Mouse (Mus musculus): Measurements from ENCODE around the gene Tbc1d10c. TPM values are rescaled to one million over a fixed set of nuclear protein-coding genes. Genes with fewer than 3 reads are reported as not detected.

Gene Tbc1d10c
- polyA plus RNA-seq, 1 experiment from 2014 or later, result 2.0 TPM

GRCm38 (mm10) chr19:4230415-4230814, 39.3 kb upstream of the Tbc1d10c start:
- 62% methylated on average over 8 of the region's 8 CpGs for WGBS
- Histone ChIP-seq H3K9me3 (ENCODE audit: control insufficient read depth) (no peaks in the 10 kb centered on the region), H3K4me2 (replicated peaks; ENCODE audit: low read depth) (no peak overlapping the region), H3K9ac (ENCODE audit: low read depth, low read length) (no peak overlapping the region), H3K27ac (ENCODE audit: low read depth, low read length) (no peak overlapping the region), H3K27me3 (replicated peaks; ENCODE audit: control insufficient read depth, insufficient read depth, low read length) (no peaks in the 10 kb centered on the region), H3K36me3 (ENCODE audit: control insufficient read depth, insufficient read depth) (no peaks in the 10 kb centered on the region), H3K4me1 (replicated peaks; ENCODE audit: control insufficient read depth, insufficient read depth, low read length) (peaks cover 7% of the 10 kb centered on the region), H3K4me3 (ENCODE audit: low read depth, low read length) (no peak overlapping the region)
- TF ChIP-seq CTCF (IDR thresholded peaks at IDR 0.05; ENCODE audit: low read depth), result no peak
- ATAC-seq, result no peak

- Histone ChIP-seq H3K4me3 (ENCODE audit: low read depth, low read length) (no peak overlapping the region), H3K36me3 (ENCODE audit: control insufficient read depth, insufficient read depth) (no peaks in the 10 kb centered on the region), H3K4me1 (replicated peaks; ENCODE audit: control insufficient read depth, insufficient read depth, low read length) (peaks cover 7% of the 10 kb centered on the region), H3K27ac (ENCODE audit: low read depth, low read length) (no peak overlapping the region), H3K27me3 (replicated peaks; ENCODE audit: control insufficient read depth, insufficient read depth, low read length) (no peaks in the 10 kb centered on the region), H3K4me2 (replicated peaks; ENCODE audit: low read depth) (no peak overlapping the region), H3K9me3 (ENCODE audit: control insufficient read depth) (no peaks in the 10 kb centered on the region), H3K9ac (ENCODE audit: low read depth, low read length) (no peak overlapping the region)
- 38% methylated on average over 9 of the region's 9 CpGs for WGBS
- no peak for TF ChIP-seq CTCF (IDR thresholded peaks at IDR 0.05; ENCODE audit: low read depth)
- no peak for ATAC-seq
These were observed 38.5 kb upstream of the Tbc1d10c start for GRCm38 (mm10) chr19:4229451-4230076.

- Histone ChIP-seq H3K27me3 (replicated peaks; ENCODE audit: control insufficient read depth, insufficient read depth, low read length) (no peaks in the 10 kb centered on the region), H3K9ac (ENCODE audit: low read depth, low read length) (no peak overlapping the region), H3K27ac (ENCODE audit: low read depth, low read length) (no peak overlapping the region), H3K4me2 (replicated peaks; ENCODE audit: low read depth) (0 out of 2 replicates have a peak overlapping the region, but pooled peaks have one; percentile 1), H3K4me1 (replicated peaks; ENCODE audit: control insufficient read depth, insufficient read depth, low read length) (peaks cover 7% of the 10 kb centered on the region), H3K4me3 (ENCODE audit: low read depth, low read length) (no peak overlapping the region), H3K9me3 (ENCODE audit: control insufficient read depth) (no peaks in the 10 kb centered on the region), H3K36me3 (ENCODE audit: control insufficient read depth, insufficient read depth) (no peaks in the 10 kb centered on the region)
- 38% methylated on average over 4 of the region's 4 CpGs for WGBS
- no peak for ATAC-seq
- TF ChIP-seq CTCF (IDR thresholded peaks at IDR 0.05; ENCODE audit: low read depth), result no peak
These were observed 37.8 kb upstream of the Tbc1d10c start for GRCm38 (mm10) chr19:4228891-4229290.

- Histone ChIP-seq H3K9ac (ENCODE audit: low read depth, low read length) (no peak overlapping the region), H3K4me1 (replicated peaks; ENCODE audit: control insufficient read depth, insufficient read depth, low read length) (peaks cover 7% of the 10 kb centered on the region), H3K9me3 (ENCODE audit: control insufficient read depth) (no peaks in the 10 kb centered on the region), H3K36me3 (ENCODE audit: control insufficient read depth, insufficient read depth) (no peaks in the 10 kb centered on the region), H3K4me2 (replicated peaks; ENCODE audit: low read depth) (0 out of 2 replicates have a peak overlapping the region, but pooled peaks have one; percentile 1), H3K4me3 (ENCODE audit: low read depth, low read length) (no peak overlapping the region), H3K27me3 (replicated peaks; ENCODE audit: control insufficient read depth, insufficient read depth, low read length) (no peaks in the 10 kb centered on the region), H3K27ac (ENCODE audit: low read depth, low read length) (no peak overlapping the region)
- ATAC-seq, result no peak
- peak; percentile 97 for TF ChIP-seq CTCF (IDR thresholded peaks at IDR 0.05; ENCODE audit: low read depth)
- WGBS, result 20% methylated on average over 8 of the region's 8 CpGs
These were observed 37.0 kb upstream of the Tbc1d10c start for GRCm38 (mm10) chr19:4227894-4228678.

GRCm38 (mm10) chr19:4227446-4227845, 36.4 kb upstream of the Tbc1d10c start:
- Histone ChIP-seq H3K4me3 (ENCODE audit: low read depth, low read length) (no peak overlapping the region), H3K36me3 (ENCODE audit: control insufficient read depth, insufficient read depth) (no peaks in the 10 kb centered on the region), H3K27me3 (replicated peaks; ENCODE audit: control insufficient read depth, insufficient read depth, low read length) (no peaks in the 10 kb centered on the region), H3K9me3 (ENCODE audit: control insufficient read depth) (no peaks in the 10 kb centered on the region), H3K4me1 (replicated peaks; ENCODE audit: control insufficient read depth, insufficient read depth, low read length) (peaks cover 7% of the 10 kb centered on the region), H3K4me2 (replicated peaks; ENCODE audit: low read depth) (no peak overlapping the region), H3K27ac (ENCODE audit: low read depth, low read length) (no peak overlapping the region), H3K9ac (ENCODE audit: low read depth, low read length) (no peak overlapping the region)
- no peak for ATAC-seq
- WGBS, result 67% methylated on average over 5 of the region's 5 CpGs
- TF ChIP-seq CTCF (IDR thresholded peaks at IDR 0.05; ENCODE audit: low read depth), result no peak

- no peak for ATAC-seq
- Histone ChIP-seq H3K27me3 (replicated peaks; ENCODE audit: control insufficient read depth, insufficient read depth, low read length) (no peaks in the 10 kb centered on the region), H3K27ac (ENCODE audit: low read depth, low read length) (no peak overlapping the region), H3K36me3 (ENCODE audit: control insufficient read depth, insufficient read depth) (no peaks in the 10 kb centered on the region), H3K4me2 (replicated peaks; ENCODE audit: low read depth) (no peak overlapping the region), H3K4me3 (ENCODE audit: low read depth, low read length) (no peak overlapping the region), H3K9ac (ENCODE audit: low read depth, low read length) (no peak overlapping the region), H3K9me3 (ENCODE audit: control insufficient read depth) (no peaks in the 10 kb centered on the region), H3K4me1 (replicated peaks; ENCODE audit: control insufficient read depth, insufficient read depth, low read length) (peaks cover 12% of the 10 kb centered on the region)
- 88% methylated on average over 7 of the region's 7 CpGs for WGBS
- no peak for TF ChIP-seq CTCF (IDR thresholded peaks at IDR 0.05; ENCODE audit: low read depth)
These were observed 35.7 kb upstream of the Tbc1d10c start for GRCm38 (mm10) chr19:4226779-4227178.
